Comparison of ENCODE assay signal across 17 mouse cellular contexts in genomic region chr8:58086733-58087132, GRCm38 (mm10).
"Had no signal": no experiment of that assay in that cellular context is flagged by ENCODE, and none has a peak within 500 bp of the region (broad histone marks: within the 10 kb centered on the region; RNA-seq: fewer than 3 reads in every experiment).

No protein-coding gene starts in this region.

- H3K27me3 ChIP-seq: kidney, embryonic 15.5 days; limb, embryonic 15.5 days; liver, embryonic 13.5 days; lung, embryonic 15.5 days; megakaryocyte, embryonic 14.5 days; midbrain, embryonic 12.5 days; neural tube, embryonic 15.5 days had no signal

- H3K27ac ChIP-seq: kidney, embryonic 15.5 days; left cerebral cortex, adult 2 months; limb, embryonic 15.5 days; liver, embryonic 13.5 days; lung, embryonic 15.5 days; macrophage; midbrain, embryonic 12.5 days; neural tube, embryonic 15.5 days had no signal

- H3K9me3 ChIP-seq: kidney, embryonic 15.5 days; limb, embryonic 15.5 days; liver, embryonic 13.5 days; lung, embryonic 15.5 days; megakaryocyte, embryonic 14.5 days; midbrain, embryonic 12.5 days; neural tube, embryonic 15.5 days had no signal

- H3K36me3 ChIP-seq: kidney, embryonic 15.5 days; limb, embryonic 15.5 days; liver, embryonic 13.5 days; lung, embryonic 15.5 days; midbrain, embryonic 12.5 days; neural tube, embryonic 15.5 days had no signal

- ATAC-seq: liver, postnatal 0 days had no signal

- H3K9ac ChIP-seq: kidney, embryonic 15.5 days; limb, embryonic 15.5 days; liver, embryonic 13.5 days; liver, postnatal 0 days; lung, embryonic 15.5 days; midbrain, embryonic 12.5 days; neural tube, embryonic 15.5 days had no signal

- H3K4me1 ChIP-seq: kidney, embryonic 15.5 days; limb, embryonic 15.5 days; liver, embryonic 13.5 days; lung, embryonic 15.5 days; megakaryocyte, embryonic 14.5 days; midbrain, embryonic 12.5 days; neural tube, embryonic 15.5 days had no signal

- H3K4me2 ChIP-seq: kidney, embryonic 15.5 days; limb, embryonic 15.5 days; liver, embryonic 13.5 days; lung, embryonic 15.5 days; midbrain, embryonic 12.5 days; neural tube, embryonic 15.5 days had no signal

- DNase-seq: kidney, adult 2 months; kidney, postnatal 14 days; liver, embryonic 13.5 days; liver, postnatal 0 days; lung, postnatal 14 days; right cerebral cortex, adult 18-20 months; right cerebral cortex, postnatal 25 days; thymus, adult 18-20 months; thymus, postnatal 14 days had no signal

- H3K4me3 ChIP-seq: kidney, embryonic 15.5 days; left cerebral cortex, adult 2 months; limb, embryonic 15.5 days; liver, embryonic 13.5 days; lung, embryonic 15.5 days; megakaryocyte, embryonic 14.5 days; midbrain, embryonic 12.5 days; neural tube, embryonic 15.5 days had no signal
